Mouse (Mus musculus): Measurements from ENCODE around the gene Ryk. TPM values are rescaled to one million over a fixed set of nuclear protein-coding genes. Genes with fewer than 3 reads are reported as not detected.
"Not testable (repeated sequence)": the region's sequence is repeated elsewhere in the genome, so short reads cannot be mapped to it uniquely, and the experiment has no call there.

Ryk gene
- polyA plus RNA-seq, 1 experiment from 2014 or later: 18.2 TPM

DNA sequence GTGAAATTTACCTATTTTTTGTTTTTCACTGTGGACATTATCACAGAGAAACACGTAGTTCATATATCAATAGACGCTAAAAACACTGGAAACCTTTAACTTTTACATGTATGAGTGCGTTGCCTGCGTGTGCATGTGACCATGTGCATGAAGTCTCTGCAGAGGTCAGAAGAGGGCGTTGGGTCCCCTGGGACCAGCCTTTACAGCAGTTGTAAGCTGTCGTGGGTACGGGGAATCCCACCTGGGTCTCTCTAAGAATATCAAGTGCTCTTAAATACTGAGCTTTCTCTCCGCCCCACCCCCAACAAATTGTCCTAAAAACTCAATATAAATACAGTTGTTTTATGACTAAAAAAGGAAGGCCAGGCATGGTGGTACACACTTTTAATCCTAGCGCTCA lies 50.0 kb downstream of the Ryk start:
- WGBS: 82% methylated on average over 9 of the region's 9 CpGs

DNA sequence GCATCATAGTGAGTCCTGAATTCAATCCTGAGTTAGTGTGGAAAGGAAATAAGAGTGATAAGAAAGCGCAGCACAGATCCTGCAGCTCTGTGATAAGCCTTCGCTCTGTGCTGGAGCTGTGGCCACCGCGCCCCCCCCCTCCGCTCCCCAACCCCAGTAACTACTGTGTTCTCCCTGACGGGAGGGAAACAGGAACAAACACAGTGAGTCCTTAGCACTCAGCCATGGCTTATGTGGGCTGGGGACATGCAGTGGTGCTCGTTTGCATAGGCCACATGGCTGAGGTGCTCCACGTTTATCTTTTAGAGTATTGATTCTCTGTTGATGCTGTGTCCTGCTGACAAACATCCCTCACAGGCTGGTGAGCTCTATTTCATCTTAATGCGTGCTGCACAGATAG lies 55.4 kb downstream of the Ryk start:
- Histone ChIP-seq H3K36me3 (peaks cover 37% of the 10 kb centered on the region), H3K27me3 (no peaks in the 10 kb centered on the region), H3K9ac (no peak overlapping the region), H3K4me2 (replicated peaks) (no peak overlapping the region), H3K4me3 (no peak overlapping the region), H3K27ac (no peak overlapping the region), H3K9me3 (replicated peaks) (no peaks in the 10 kb centered on the region), H3K4me1 (no peaks in the 10 kb centered on the region)
- ATAC-seq (ENCODE audit: low FRiP score): no peak
- WGBS: 79% methylated on average over 9 of the region's 9 CpGs

More for the DNA sequence above, 50.0 kb downstream of the Ryk start:
- H3K9me3 ChIP-seq (replicated peaks): no peaks in the 10 kb centered on the region
- H3K27me3 ChIP-seq: no peaks in the 10 kb centered on the region
- no peak for ATAC-seq (ENCODE audit: low FRiP score)
- H3K4me1 ChIP-seq: no peaks in the 10 kb centered on the region
- H3K27ac ChIP-seq: no peak overlapping the region
- no peak overlapping the region for H3K9ac ChIP-seq
- no peak overlapping the region for H3K4me2 ChIP-seq (replicated peaks)
- no peak overlapping the region for H3K4me3 ChIP-seq
- H3K36me3 ChIP-seq: peaks cover 26% of the 10 kb centered on the region

DNA sequence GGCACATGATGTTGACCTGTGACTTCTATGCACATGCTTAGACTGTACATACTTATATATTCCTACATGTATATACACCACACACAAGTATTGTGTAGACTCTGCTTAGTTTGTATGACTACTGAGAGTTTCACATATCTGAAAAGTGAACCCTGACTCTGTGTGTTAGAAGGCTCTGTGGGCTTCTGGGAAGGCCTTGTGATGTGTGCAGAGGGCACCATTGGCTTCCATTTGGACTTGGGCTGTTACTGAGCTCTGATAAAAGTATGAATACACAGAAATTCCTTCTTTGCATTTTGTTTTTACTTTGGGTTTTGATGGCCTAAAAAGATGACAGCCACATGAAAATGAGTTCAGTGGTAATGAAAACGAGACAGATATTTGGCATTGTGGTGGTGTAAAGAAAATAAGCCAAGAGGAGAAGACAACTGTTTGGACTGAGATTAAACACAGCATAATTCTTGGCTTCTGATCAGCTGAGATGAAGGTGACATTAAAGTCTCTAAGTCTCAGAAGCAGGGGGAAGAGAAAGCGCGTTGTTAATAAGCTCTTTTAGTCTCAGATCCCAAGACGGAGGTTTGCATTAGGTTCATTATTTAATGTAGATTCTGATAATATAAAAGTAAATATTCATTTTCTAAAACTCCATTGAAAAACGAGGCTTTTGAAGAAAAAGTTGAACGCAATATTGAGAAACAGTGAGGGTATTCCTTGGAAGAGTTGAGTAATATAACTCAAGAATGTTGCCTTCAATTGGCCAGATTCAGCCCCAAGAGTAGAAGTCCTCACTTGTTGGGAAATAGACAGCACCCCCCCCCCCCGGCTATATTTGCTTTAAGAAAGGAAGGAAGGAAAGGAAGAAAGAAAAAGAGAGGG lies 58.0 kb downstream of the Ryk start:
- WGBS: 95% methylated on average over 7 of the region's 7 CpGs
- no peak for ATAC-seq (ENCODE audit: low FRiP score)

DNA sequence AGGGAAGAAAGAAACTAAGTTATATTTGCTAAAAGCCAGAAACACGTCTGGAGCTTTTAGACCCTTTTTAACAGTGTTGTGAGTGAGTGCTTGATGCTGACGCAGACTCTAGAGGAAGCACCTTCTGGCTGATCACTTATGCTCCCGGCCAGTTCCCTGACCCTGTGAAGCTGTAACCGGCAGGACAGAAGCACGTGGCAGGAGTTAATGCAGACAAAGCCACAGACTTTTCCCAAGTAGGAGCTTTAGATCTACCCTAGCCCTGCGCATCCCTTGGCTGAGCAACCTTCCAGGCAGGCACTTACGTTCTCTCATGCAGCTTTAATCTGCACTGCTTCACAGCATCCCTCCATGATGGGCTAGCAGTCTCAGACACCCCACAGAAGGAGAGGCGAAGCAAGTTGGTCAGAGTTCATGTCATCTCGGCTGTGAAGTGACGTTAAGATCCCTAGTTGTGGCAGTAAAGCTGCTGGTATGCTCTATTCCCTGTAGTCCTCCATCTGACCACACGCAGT lies 58.7 kb downstream of the Ryk start:
- Histone ChIP-seq H3K4me1 (no peaks in the 10 kb centered on the region), H3K9ac (no peak overlapping the region), H3K4me3 (no peak overlapping the region), H3K36me3 (peaks cover 33% of the 10 kb centered on the region), H3K4me2 (replicated peaks) (no peak overlapping the region), H3K9me3 (replicated peaks) (no peaks in the 10 kb centered on the region), H3K27me3 (no peaks in the 10 kb centered on the region), H3K27ac (no peak overlapping the region)
- ATAC-seq (ENCODE audit: low FRiP score): no peak
- WGBS: 91% methylated on average over 11 of the region's 11 CpGs

More for the DNA sequence above, 58.0 kb downstream of the Ryk start:
- Histone ChIP-seq H3K9me3 (replicated peaks) (no peaks in the 10 kb centered on the region), H3K36me3 (peaks cover 29% of the 10 kb centered on the region), H3K4me1 (no peaks in the 10 kb centered on the region), H3K4me2 (replicated peaks) (no peak overlapping the region), H3K4me3 (no peak overlapping the region), H3K27me3 (no peaks in the 10 kb centered on the region), H3K27ac (no peak overlapping the region), H3K9ac (no peak overlapping the region)

DNA sequence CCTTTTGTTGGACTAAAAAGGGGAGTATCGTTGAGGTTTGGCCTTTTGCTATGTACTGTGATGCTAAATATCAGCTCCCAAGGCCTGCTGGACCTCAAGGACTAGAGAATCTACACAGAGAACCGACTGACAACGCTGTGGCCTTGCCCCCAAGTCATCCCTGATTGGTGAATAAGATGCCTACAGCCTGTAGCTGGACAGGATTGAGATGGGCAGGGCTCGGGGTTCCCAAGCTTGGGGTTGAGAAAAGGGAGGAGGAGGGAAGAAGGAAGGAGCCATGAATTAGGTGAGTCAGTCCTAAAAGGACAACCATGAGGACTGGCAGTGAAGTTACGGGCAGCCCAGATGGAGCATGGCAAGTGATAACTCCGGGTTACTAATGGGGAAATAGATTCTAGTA lies 65.2 kb downstream of the Ryk start:
- no peak overlapping the region for H3K4me3 ChIP-seq
- WGBS: 94% methylated on average over 6 of the region's 6 CpGs
- no peaks in the 10 kb centered on the region for H3K4me1 ChIP-seq
- no peak overlapping the region for H3K27ac ChIP-seq
- no peak overlapping the region for H3K9ac ChIP-seq
- ATAC-seq (ENCODE audit: low FRiP score): no peak
- H3K36me3 ChIP-seq: peaks cover 36% of the 10 kb centered on the region
- no peak overlapping the region for H3K4me2 ChIP-seq (replicated peaks)
- H3K27me3 ChIP-seq: no peaks in the 10 kb centered on the region
- no peaks in the 10 kb centered on the region for H3K9me3 ChIP-seq (replicated peaks)

DNA sequence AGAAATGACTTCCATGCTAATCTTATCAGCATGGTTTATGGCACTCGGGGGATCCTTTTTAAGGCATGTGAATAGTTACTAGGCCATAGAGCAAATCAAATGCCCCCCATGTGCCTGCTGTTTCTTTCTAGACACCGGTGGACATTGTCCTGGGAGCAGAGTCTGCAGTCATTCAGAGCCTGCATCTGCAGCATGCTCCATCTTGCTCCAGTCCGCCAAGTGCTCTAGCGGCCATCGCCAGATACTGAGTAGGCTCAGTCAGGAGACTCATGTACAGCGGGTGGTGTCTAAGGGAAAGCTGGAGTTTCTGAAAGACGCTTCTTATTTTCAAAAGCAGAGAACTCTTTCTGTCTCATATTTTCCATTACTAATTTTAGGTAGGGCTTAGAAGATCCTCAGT lies 67.6 kb downstream of the Ryk start:
- no peaks in the 10 kb centered on the region for H3K27me3 ChIP-seq
- H3K27ac ChIP-seq: no peak overlapping the region
- WGBS: 93% methylated on average over 7 of the region's 7 CpGs
- H3K9me3 ChIP-seq (replicated peaks): no peaks in the 10 kb centered on the region
- H3K4me2 ChIP-seq (replicated peaks): no peak overlapping the region
- ATAC-seq (ENCODE audit: low FRiP score): no peak
- H3K36me3 ChIP-seq: peaks cover 52% of the 10 kb centered on the region
- no peaks in the 10 kb centered on the region for H3K4me1 ChIP-seq
- no peak overlapping the region for H3K4me3 ChIP-seq
- no peak overlapping the region for H3K9ac ChIP-seq

DNA sequence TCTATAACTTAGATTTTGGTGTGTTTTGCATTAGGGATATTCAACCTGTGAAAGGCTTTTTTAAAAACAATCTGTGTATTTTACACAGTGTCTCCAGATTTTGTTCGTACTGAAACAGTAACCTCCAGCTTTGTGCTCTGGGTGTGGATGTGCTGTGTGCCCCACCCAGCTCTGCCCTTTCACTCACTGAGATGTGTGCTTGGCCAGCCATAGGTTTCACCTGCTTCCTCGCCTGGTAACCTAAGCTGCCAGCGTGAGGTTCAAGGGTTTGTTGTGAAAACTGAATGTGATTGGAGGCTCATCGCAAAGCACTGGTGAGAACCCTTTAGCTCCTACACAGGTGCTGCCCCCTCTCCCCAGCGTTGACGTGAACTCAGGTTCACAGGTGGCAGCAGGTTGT lies 70.2 kb downstream of the Ryk start:
- Histone ChIP-seq H3K4me1 (no peaks in the 10 kb centered on the region), H3K27me3 (no peaks in the 10 kb centered on the region), H3K36me3 (peaks cover 53% of the 10 kb centered on the region), H3K9ac (no peak overlapping the region), H3K9me3 (replicated peaks) (no peaks in the 10 kb centered on the region), H3K27ac (no peak overlapping the region), H3K4me2 (replicated peaks) (no peak overlapping the region), H3K4me3 (no peak overlapping the region)
- WGBS: 94% methylated on average over 6 of the region's 6 CpGs
- ATAC-seq (ENCODE audit: low FRiP score): no peak

DNA sequence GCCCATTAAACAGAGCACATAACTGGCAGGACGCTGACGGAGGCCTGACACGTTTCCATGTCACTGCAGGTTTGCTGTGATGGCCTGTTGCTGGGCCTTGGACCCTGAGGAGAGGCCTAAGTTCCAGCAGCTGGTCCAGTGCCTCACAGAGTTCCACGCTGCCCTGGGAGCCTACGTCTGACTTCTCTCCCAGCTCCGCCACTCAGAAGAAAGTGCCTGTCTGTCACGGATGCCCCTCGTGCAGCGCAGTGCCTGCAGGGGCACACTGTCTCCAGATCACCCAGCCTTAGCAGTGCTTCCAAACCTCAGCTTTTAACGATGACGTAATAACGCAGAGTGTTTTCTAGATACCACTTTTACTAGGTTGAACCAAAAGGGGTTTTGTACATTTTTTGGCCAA lies 72.1 kb downstream of the Ryk start:
- ATAC-seq (ENCODE audit: low FRiP score): no peak
- Histone ChIP-seq H3K4me1 (no peaks in the 10 kb centered on the region), H3K27me3 (no peaks in the 10 kb centered on the region), H3K9ac (no peak overlapping the region), H3K9me3 (replicated peaks) (no peaks in the 10 kb centered on the region), H3K36me3 (peaks cover 59% of the 10 kb centered on the region), H3K4me2 (replicated peaks) (no peak overlapping the region), H3K27ac (no peak overlapping the region), H3K4me3 (no peak overlapping the region)
- WGBS: 88% methylated on average over 12 of the region's 12 CpGs

DNA sequence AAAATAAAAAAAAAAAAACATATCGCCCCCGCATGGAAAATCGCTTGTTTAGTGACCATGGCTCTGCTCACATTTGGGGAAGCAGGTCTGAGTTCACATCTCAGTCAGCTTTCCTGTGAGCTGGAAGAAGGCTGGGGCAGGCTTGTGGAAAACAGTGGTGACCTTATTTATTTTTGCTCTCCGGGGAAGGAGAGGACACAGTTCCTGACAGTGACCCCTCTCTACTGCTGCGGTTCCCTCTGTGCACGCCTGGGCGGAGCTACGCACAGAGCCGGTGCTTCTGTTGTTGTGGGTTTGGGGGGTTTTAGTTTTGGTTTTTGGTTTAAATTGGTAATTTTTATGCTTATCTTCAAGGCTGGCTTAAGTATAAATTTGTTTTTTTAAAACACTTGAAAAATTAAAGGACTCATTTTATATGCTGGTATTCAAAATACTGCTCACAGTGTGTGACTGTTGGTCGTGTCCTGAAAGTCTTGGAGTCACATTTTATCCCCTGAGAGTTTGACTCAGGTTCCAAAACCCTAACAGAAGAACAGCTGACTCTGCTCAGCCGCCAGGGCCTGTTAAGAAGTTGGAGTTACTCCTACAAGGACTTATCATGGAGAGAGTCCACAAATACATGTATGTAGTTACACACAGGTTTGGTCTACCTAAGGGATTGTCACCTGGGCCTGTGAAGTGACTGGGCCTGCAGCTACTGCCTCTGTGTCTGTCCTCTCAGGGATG lies 73.0 kb downstream of the Ryk start:
- H3K36me3 ChIP-seq: peaks cover 56% of the 10 kb centered on the region
- ATAC-seq (ENCODE audit: low FRiP score): no peak
- WGBS: 85% methylated on average over 11 of the region's 11 CpGs

DNA sequence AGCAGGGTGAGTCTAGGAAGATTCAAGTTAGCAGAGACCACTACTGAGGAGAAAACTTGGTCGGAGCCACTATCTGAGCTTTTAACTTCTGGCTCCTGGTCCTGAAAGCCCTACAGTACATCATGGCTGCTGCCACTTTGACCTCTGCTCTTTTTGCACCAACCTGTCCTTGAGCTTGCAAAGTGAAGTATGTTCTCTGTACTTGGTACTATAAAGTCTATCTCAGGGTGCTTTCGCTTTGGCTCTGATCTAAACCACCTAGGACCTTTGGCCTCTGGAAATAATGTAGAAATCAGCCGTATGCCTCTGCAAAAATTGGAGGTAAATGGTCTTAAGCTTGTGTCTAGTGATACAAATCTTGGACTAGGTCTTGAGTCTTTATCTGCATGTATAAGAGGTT lies 76.8 kb downstream of the Ryk start:
- Histone ChIP-seq H3K9me3 (replicated peaks) (no peaks in the 10 kb centered on the region), H3K27ac (no peak overlapping the region), H3K4me1 (no peaks in the 10 kb centered on the region), H3K27me3 (no peaks in the 10 kb centered on the region), H3K9ac (no peak overlapping the region), H3K4me2 (replicated peaks) (no peak overlapping the region), H3K4me3 (no peak overlapping the region), H3K36me3 (peaks cover 40% of the 10 kb centered on the region)
- ATAC-seq (ENCODE audit: low FRiP score): no peak
- WGBS: 93% methylated on average over 3 of the region's 3 CpGs

More for the DNA sequence above, 73.0 kb downstream of the Ryk start:
- H3K4me1 ChIP-seq: no peaks in the 10 kb centered on the region
- no peaks in the 10 kb centered on the region for H3K9me3 ChIP-seq (replicated peaks)
- no peak overlapping the region for H3K4me3 ChIP-seq
- H3K9ac ChIP-seq: no peak overlapping the region
- no peak overlapping the region for H3K27ac ChIP-seq
- H3K27me3 ChIP-seq: no peaks in the 10 kb centered on the region
- H3K4me2 ChIP-seq (replicated peaks): no peak overlapping the region

DNA sequence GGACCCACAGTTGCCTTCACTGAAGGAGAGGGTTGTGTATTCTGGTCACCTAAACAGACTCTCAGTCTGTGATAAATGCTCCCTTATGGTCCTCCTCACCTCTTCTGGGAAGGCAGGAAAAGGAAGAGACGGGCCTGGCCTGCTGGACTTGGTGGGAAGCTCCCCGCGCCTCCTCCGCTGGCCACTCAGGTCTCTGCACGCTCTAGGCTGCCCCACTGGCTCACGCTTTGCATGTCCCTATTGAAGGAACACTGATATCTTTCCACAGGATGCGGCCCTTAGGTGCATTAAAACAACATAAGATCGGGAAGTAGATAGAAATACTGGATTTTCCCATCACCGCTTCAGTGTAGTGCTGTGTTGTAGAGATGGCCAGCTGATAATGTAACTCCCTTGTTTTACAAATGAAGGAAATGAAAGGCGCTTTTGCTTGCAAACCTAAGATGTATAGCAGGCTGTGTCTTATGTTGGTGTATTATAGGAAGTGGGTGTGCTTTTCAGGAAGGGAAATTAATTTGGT lies 77.9 kb downstream of the Ryk start:
- Histone ChIP-seq H3K27ac (no peak overlapping the region), H3K9me3 (replicated peaks) (no peaks in the 10 kb centered on the region), H3K9ac (no peak overlapping the region), H3K4me3 (no peak overlapping the region), H3K27me3 (no peaks in the 10 kb centered on the region), H3K4me2 (replicated peaks) (no peak overlapping the region), H3K36me3 (peaks cover 37% of the 10 kb centered on the region), H3K4me1 (no peaks in the 10 kb centered on the region)
- ATAC-seq (ENCODE audit: low FRiP score): no peak
- 92% methylated on average over 10 of the region's 10 CpGs for whole genome bisulfite sequencing

DNA sequence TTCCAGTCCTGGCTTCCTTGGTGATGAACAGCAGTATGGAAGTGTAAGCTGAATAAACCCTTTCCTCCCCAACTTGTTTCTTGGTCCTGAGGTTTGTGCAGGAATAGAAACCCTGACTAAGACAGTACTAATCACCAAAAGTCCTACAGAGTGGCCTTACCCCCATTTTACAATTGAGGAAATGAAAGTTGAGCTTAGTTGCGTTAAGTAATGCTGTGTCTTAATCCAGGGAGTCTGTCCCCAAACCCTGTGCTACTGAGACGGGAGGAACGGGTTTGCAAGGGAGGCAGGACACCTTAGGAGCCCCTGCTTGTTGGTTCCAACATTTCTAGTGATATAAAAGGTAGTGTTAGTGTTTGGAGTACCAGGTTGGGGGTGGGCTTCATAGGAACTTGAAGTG lies 78.9 kb downstream of the Ryk start:
- WGBS: 93% methylated on average over 3 of the region's 3 CpGs
- H3K9ac ChIP-seq; H3K27ac ChIP-seq; H3K9me3 ChIP-seq (replicated peaks); H3K4me1 ChIP-seq; ATAC-seq (ENCODE audit: low FRiP score); H3K27me3 ChIP-seq; H3K4me3 ChIP-seq; H3K4me2 ChIP-seq (replicated peaks): not testable (repeated sequence)
- H3K36me3 ChIP-seq: peaks cover 27% of the 10 kb centered on the region

Data from hindbrain, embryonic 12.5 days (tissue).